Mouse (Mus musculus) leukemia stem cell, adult 10-12 weeks (primary cell): ENCODE results near the gene Dnajc9. TPM values are rescaled to one million over a fixed set of nuclear protein-coding genes. Genes with fewer than 3 reads are reported as not detected.

ENCODE experiments used
- polyA plus RNA-seq: library from polyadenylated mRNA; stranded (reverse); fragments of >175 nt; gene quantifications from 2 replicates; pipeline ENCODE4 v1.2.3, GENCODE M21; 2012; ENCODE audit warnings: low replicate concordance

Gene Dnajc9
- polyA plus RNA-seq: 72.0 and 133 TPM in 2 replicates

GRCm38 (mm10) chr14:20388441-20389129, at the start of gene Dnajc9:
Gene Dnajc9 (minus strand): TSS chr14:20388910.

GRCm38 (mm10) chr14:20393205-20393913, 4.6 kb upstream of the Dnajc9 start, which contains the start of gene Mrps16:
Gene Mrps16 (minus strand): TSS chr14:20393634.

GRCm38 (mm10) chr14:20347991-20348541, 40.6 kb downstream of the Dnajc9 start, which contains the start of the genes Ecd and Fam149b:
Gene Ecd (minus strand): TSS chr14:20348121.
Gene Fam149b (plus strand): TSS chr14:20348162.

Other genes with a start within 250 kb of the Dnajc9 start
- 10.8 and 18.9 TPM in 2 replicates for gene Kcnk5, start 207.1 kb downstream of the Dnajc9 start, polyA plus RNA-seq
- gene Kcnk16, start 119.7 kb downstream of the Dnajc9 start, polyA plus RNA-seq: not detected in 2 replicates
- 0.42 and 2.9 TPM in 2 replicates for gene Nudt13, start 94.2 kb downstream of the Dnajc9 start, polyA plus RNA-seq
- 21.0 and 28.1 TPM in 2 replicates for gene Ecd, start 40.8 kb downstream of the Dnajc9 start, polyA plus RNA-seq
- 11.2 and 17.6 TPM in 2 replicates for gene Fam149b, start 40.7 kb downstream of the Dnajc9 start, polyA plus RNA-seq
- 20.6 and 27.5 TPM in 2 replicates for gene Mrps16, start 4.7 kb upstream of the Dnajc9 start, polyA plus RNA-seq
- not detected in 2 replicates for gene Cfap70, start 63.3 kb upstream of the Dnajc9 start, polyA plus RNA-seq
- gene Anxa7, start 91.2 kb upstream of the Dnajc9 start, polyA plus RNA-seq: 44.4 and 101 TPM in 2 replicates
- gene Mss51, start 108.0 kb upstream of the Dnajc9 start, polyA plus RNA-seq: not detected in 2 replicates
- gene Ppp3cb, start 157.7 kb upstream of the Dnajc9 start, polyA plus RNA-seq: 4.2 and 8.2 TPM in 2 replicates